Mouse (Mus musculus) MEL (cell line): ENCODE measurements around the gene 1700025G04Rik.

Experiments used
- E2F4 ChIP-seq: IDR thresholded peaks from 2 replicates; pipeline ENCODE4 v1.6.1; 2011; ENCODE audit warnings: low read depth, low read length, improper control_type of control experiment, borderline replicate concordance
- EP300 ChIP-seq, 2 experiments: IDR thresholded peaks; 2 replicates each; pipeline ENCODE4 v1.6.1; 2011; ENCODE audit warnings: improper control_type of control experiment in 2 of 2, low read length in 2 of 2, low read depth in 1 of 2, mild to moderate bottlenecking in 1 of 2
- JUND ChIP-seq: IDR thresholded peaks from 2 replicates; pipeline ENCODE4 v1.6.1; 2011; ENCODE audit warnings: low read depth, mild to moderate bottlenecking, improper control_type of control experiment, low read length
- KAT2A ChIP-seq: conservative IDR thresholded peaks from 2 replicates; pipeline ENCODE4 v1.6.1; 2012; ENCODE audit warnings: low read depth, low read length, improper control_type of control experiment, inconsistent platforms
- MAFK ChIP-seq: IDR thresholded peaks from 2 replicates; pipeline ENCODE4 v1.6.1; 2011; ENCODE audit warnings: low read depth, mild to moderate bottlenecking, low read length, improper control_type of control experiment, borderline replicate concordance
- USF2 ChIP-seq, 2 experiments: IDR thresholded peaks; 2 replicates each; pipeline ENCODE4 v1.6.1; 2011 to 2012; ENCODE audit warnings: improper control_type of control experiment in 2 of 2, low read length in 2 of 2, borderline replicate concordance in 1 of 2, inconsistent platforms in 1 of 2, low read depth in 1 of 2, mild to moderate bottlenecking in 1 of 2; ENCODE audit not compliant: insufficient read depth in 1 of 2

GRCm38 (mm10) chr1:151872971-151873370 lies 217.0 kb downstream of the 1700025G04Rik start:
- TF ChIP-seq USF2 (IDR thresholded peaks at IDR 0.05; ENCODE audit: borderline replicate concordance in 1 of 2, insufficient read depth in 1 of 2, low read depth in 1 of 2, low read length in 2 of 2) (no peak), E2F4 (no peak), JUND (no peak), KAT2A (no peak), EP300 (IDR thresholded peaks at IDR 0.05; ENCODE audit: low read depth in 1 of 2, low read length in 2 of 2) (no peak), MAFK (no peak)
